Mouse (Mus musculus): ENCODE results near the gene Osr1. TPM values are rescaled to one million over a fixed set of nuclear protein-coding genes. Genes with fewer than 3 reads are reported as not detected.

Osr1 gene
- polyA plus RNA-seq, 1 experiment: not detected

GRCm38 (mm10) chr12:9573682-9574081, 3.8 kb downstream of the Osr1 start:
- Histone ChIP-seq H3K27ac (ENCODE audit: insufficient read depth, low read length) (no peak overlapping the region), H3K9ac (ENCODE audit: low read depth, poor library complexity, severe bottlenecking) (no peak overlapping the region)
- no peak for TF ChIP-seq POLR2A (IDR thresholded peaks at IDR 0.05; ENCODE audit: insufficient read depth, low read length)
- TF ChIP-seq CTCF (IDR thresholded peaks at IDR 0.05; ENCODE audit: low read depth, low read length): no peak
- no peak for TF ChIP-seq EP300 (IDR thresholded peaks at IDR 0.05; ENCODE audit: insufficient read depth, low read depth, low read length)

GRCm38 (mm10) chr12:9574244-9574871, 4.4 kb downstream of the Osr1 start:
- TF ChIP-seq EP300 (IDR thresholded peaks at IDR 0.05; ENCODE audit: insufficient read depth, low read depth, low read length) (no peak), CTCF (IDR thresholded peaks at IDR 0.05; ENCODE audit: low read depth, low read length) (no peak), POLR2A (IDR thresholded peaks at IDR 0.05; ENCODE audit: insufficient read depth, low read length) (no peak)
- 0 out of 2 replicates have a peak overlapping the region, but pooled peaks have one; percentile 33 for H3K9ac ChIP-seq (ENCODE audit: low read depth, poor library complexity, severe bottlenecking)

More at GRCm38 (mm10) chr12:9573682-9574081, 3.8 kb downstream of the Osr1 start:
- Histone ChIP-seq H3K4me3 (ENCODE audit: low read depth, low read length) (no peak overlapping the region), H3K4me1 (ENCODE audit: control insufficient read depth, insufficient read depth, low read length) (no peaks in the 10 kb centered on the region), H3K27me3 (ENCODE audit: control insufficient read depth, insufficient read depth, low read length, poor library complexity, severe bottlenecking) (peaks cover 43% of the 10 kb centered on the region), H3K9me3 (replicated peaks; ENCODE audit: control insufficient read depth, insufficient read depth, low read length, poor library complexity, severe bottlenecking) (no peaks in the 10 kb centered on the region), H3K36me3 (ENCODE audit: control insufficient read depth, insufficient read depth, low read length, poor library complexity, severe bottlenecking) (no peaks in the 10 kb centered on the region)

GRCm38 (mm10) chr12:9575158-9576042, 5.5 kb downstream of the Osr1 start:
- Histone ChIP-seq H3K4me3 (ENCODE audit: low read depth, low read length) (no peak overlapping the region), H3K4me1 (ENCODE audit: control insufficient read depth, insufficient read depth, low read length) (no peaks in the 10 kb centered on the region), H3K9ac (ENCODE audit: low read depth, poor library complexity, severe bottlenecking) (no peak overlapping the region), H3K27ac (ENCODE audit: insufficient read depth, low read length) (no peak overlapping the region), H3K36me3 (ENCODE audit: control insufficient read depth, insufficient read depth, low read length, poor library complexity, severe bottlenecking) (no peaks in the 10 kb centered on the region), H3K27me3 (ENCODE audit: control insufficient read depth, insufficient read depth, low read length, poor library complexity, severe bottlenecking) (peaks cover 56% of the 10 kb centered on the region), H3K9me3 (replicated peaks; ENCODE audit: control insufficient read depth, insufficient read depth, low read length, poor library complexity, severe bottlenecking) (no peaks in the 10 kb centered on the region)
- TF ChIP-seq POLR2A (IDR thresholded peaks at IDR 0.05; ENCODE audit: insufficient read depth, low read length): no peak
- TF ChIP-seq CTCF (IDR thresholded peaks at IDR 0.05; ENCODE audit: low read depth, low read length): no peak
- no peak for TF ChIP-seq EP300 (IDR thresholded peaks at IDR 0.05; ENCODE audit: insufficient read depth, low read depth, low read length)

More at GRCm38 (mm10) chr12:9574244-9574871, 4.4 kb downstream of the Osr1 start:
- H3K36me3 ChIP-seq (ENCODE audit: control insufficient read depth, insufficient read depth, low read length, poor library complexity, severe bottlenecking): no peaks in the 10 kb centered on the region
- no peak overlapping the region for H3K27ac ChIP-seq (ENCODE audit: insufficient read depth, low read length)
- H3K27me3 ChIP-seq (ENCODE audit: control insufficient read depth, insufficient read depth, low read length, poor library complexity, severe bottlenecking): peaks cover 47% of the 10 kb centered on the region
- H3K4me1 ChIP-seq (ENCODE audit: control insufficient read depth, insufficient read depth, low read length): no peaks in the 10 kb centered on the region
- peak overlapping the region; percentile 40 for H3K4me3 ChIP-seq (ENCODE audit: low read depth, low read length)
- no peaks in the 10 kb centered on the region for H3K9me3 ChIP-seq (replicated peaks; ENCODE audit: control insufficient read depth, insufficient read depth, low read length, poor library complexity, severe bottlenecking)

- peaks cover 58% of the 10 kb centered on the region for H3K27me3 ChIP-seq (ENCODE audit: control insufficient read depth, insufficient read depth, low read length, poor library complexity, severe bottlenecking)
- no peaks in the 10 kb centered on the region for H3K4me1 ChIP-seq (ENCODE audit: control insufficient read depth, insufficient read depth, low read length)
- TF ChIP-seq EP300 (IDR thresholded peaks at IDR 0.05; ENCODE audit: insufficient read depth, low read depth, low read length) (no peak), CTCF (IDR thresholded peaks at IDR 0.05; ENCODE audit: low read depth, low read length) (no peak), POLR2A (IDR thresholded peaks at IDR 0.05; ENCODE audit: insufficient read depth, low read length) (no peak)
- no peaks in the 10 kb centered on the region for H3K36me3 ChIP-seq (ENCODE audit: control insufficient read depth, insufficient read depth, low read length, poor library complexity, severe bottlenecking)
- no peak overlapping the region for H3K4me3 ChIP-seq (ENCODE audit: low read depth, low read length)
- H3K9me3 ChIP-seq (replicated peaks; ENCODE audit: control insufficient read depth, insufficient read depth, low read length, poor library complexity, severe bottlenecking): no peaks in the 10 kb centered on the region
- no peak overlapping the region for H3K27ac ChIP-seq (ENCODE audit: insufficient read depth, low read length)
- no peak overlapping the region for H3K9ac ChIP-seq (ENCODE audit: low read depth, poor library complexity, severe bottlenecking)
These were observed 6.2 kb downstream of the Osr1 start for GRCm38 (mm10) chr12:9576043-9576538.

- Histone ChIP-seq H3K4me3 (ENCODE audit: low read depth, low read length) (no peak overlapping the region), H3K36me3 (ENCODE audit: control insufficient read depth, insufficient read depth, low read length, poor library complexity, severe bottlenecking) (no peaks in the 10 kb centered on the region), H3K4me1 (ENCODE audit: control insufficient read depth, insufficient read depth, low read length) (no peaks in the 10 kb centered on the region), H3K9ac (ENCODE audit: low read depth, poor library complexity, severe bottlenecking) (no peak overlapping the region), H3K27ac (ENCODE audit: insufficient read depth, low read length) (no peak overlapping the region), H3K9me3 (replicated peaks; ENCODE audit: control insufficient read depth, insufficient read depth, low read length, poor library complexity, severe bottlenecking) (no peaks in the 10 kb centered on the region), H3K27me3 (ENCODE audit: control insufficient read depth, insufficient read depth, low read length, poor library complexity, severe bottlenecking) (peaks cover 61% of the 10 kb centered on the region)
- TF ChIP-seq POLR2A (IDR thresholded peaks at IDR 0.05; ENCODE audit: insufficient read depth, low read length): no peak
- no peak for TF ChIP-seq EP300 (IDR thresholded peaks at IDR 0.05; ENCODE audit: insufficient read depth, low read depth, low read length)
- no peak for TF ChIP-seq CTCF (IDR thresholded peaks at IDR 0.05; ENCODE audit: low read depth, low read length)
These were observed 7.7 kb downstream of the Osr1 start for GRCm38 (mm10) chr12:9577610-9578009.
